Mouse (Mus musculus) neutrophil, adult 5-6 weeks (primary cell): ENCODE measurements around the gene Carmil1. TPM values are rescaled to one million over a fixed set of nuclear protein-coding genes. Genes with fewer than 3 reads are reported as not detected.
A peak's percentile ranks its signal among the peaks of the same experiment; 100 is the strongest.

Experiments
- ATAC-seq: fragments of 151-379, 151-347 bp; 2 replicates; pipeline ENCODE4 v1.8.0; 2017; ENCODE audit warnings: mild to moderate bottlenecking, moderate TSS enrichment; ENCODE audit not compliant: insufficient number of reproducible peaks, poor library complexity, low FRiP score, severe bottlenecking; ENCODE audit errors: extremely low read depth
- total RNA-seq: library from RNA; stranded (forward); fragments of 200-1000 nt; gene quantifications from 2 replicates; pipeline ENCODE4 v1.2.3, GENCODE M21; 2017

The Carmil1 gene
- total RNA-seq = 39.3 and 42.2 TPM in 2 replicates

DNA sequence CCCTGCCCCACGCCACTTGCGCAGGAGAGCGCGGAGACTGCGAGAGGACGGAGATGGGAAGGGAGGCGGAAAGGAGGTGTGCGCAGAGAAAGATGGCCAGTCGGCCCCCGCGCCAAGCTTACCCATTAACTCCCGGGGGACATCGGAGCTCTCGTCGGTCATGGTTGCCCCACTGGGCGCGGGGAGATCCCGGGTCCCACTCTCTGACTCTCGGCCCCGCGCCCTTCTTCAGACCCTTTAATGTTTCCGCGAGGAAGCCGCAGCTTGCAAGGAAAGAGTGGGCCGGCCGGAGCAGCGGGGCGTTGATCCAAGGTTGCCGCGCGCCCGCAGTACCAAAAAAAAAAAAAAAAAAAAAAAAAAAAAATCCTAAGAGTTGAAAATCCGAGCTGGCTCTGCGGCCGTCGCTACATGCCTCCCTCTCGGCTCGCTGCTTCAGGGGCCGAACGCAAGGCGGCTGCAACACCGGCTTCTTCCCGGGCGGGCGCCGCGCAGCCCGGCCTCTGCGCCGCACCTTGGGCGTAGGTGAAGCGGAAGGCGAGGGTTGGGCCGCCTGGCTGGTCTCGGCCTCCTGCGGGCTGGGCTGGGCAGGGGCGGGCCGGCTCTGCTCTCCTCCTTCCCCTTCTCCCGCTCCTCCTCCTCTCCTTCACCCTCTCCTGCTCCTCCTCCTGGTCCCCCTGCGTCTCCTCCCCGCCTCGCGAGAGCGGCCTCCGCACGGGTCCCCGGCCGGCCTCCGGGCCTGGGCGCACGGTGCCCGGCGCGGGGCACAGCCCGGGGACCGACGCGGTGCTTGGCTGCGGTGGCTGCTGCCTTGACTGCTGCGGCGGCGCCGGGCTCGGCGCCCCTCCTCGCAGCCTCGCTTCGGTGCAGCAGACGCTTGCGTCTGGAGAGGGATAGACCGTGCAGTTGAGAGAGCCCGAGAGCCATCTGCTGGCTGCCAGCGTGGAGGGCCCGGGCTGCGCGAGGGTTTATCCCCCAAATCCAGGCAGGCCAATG, at the start of gene Carmil1:
Gene Carmil1 (minus strand): TSS at position 357 of the 993 bp plus-strand sequence.
- peak; percentile 79 for ATAC-seq

DNA sequence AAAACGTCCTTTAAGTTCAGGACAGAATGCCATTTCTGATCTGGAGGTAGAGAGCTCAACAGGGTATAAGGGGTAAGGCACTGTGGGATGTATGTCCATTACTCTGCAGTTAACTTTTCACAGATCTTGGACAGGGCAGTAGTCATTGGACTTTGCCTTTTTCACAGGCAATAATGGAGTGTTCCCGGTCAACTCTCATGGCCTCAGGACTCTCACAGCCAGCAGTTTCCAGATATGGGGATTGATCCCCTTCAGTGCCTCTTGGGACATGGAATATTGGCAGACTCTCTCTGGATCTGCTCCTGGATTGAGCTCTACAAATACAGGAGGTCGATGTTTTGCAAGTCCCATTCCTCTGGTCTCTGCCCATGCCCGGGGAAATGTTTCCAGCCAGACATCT, 49.5 kb upstream of the Carmil1 start:
- ATAC-seq = no peak

DNA sequence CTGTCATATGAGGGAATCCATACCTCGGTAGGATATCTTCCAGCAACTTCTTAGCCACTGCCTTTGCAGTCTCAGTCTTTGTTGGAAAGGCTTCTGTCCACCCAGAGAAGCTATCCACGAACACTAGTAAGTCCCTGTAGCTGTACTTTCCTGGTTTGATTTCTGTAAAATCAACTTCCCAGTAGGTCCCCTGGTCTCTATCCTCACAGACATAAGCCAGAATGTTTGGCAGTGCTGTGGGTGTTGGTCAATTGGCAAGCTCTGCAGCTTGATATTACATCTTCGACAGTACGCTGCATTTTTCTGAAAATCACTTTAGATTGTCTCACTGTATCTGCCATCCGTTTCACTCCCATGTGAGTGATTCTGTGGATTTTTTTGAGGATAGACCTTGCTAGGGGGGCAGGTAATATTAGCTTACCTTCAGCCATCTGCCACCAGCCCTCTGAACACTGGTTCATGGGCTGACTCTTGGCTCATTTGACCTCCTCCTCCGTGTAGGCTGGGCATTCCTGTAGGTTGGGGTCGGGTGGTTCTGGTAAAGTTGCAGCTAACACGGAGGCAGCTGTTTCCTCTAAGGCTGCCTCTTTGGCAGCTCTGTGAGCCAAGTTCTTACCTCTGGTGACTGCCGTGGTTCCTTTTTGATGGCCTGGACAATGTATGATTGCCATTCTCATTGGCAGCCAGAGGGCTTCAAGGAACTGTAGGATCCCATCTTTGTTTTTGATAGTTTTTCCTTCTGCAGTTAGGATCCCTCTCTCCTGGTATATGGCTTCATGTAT, 47.6 kb upstream of the Carmil1 start:
- ATAC-seq = no peak

DNA sequence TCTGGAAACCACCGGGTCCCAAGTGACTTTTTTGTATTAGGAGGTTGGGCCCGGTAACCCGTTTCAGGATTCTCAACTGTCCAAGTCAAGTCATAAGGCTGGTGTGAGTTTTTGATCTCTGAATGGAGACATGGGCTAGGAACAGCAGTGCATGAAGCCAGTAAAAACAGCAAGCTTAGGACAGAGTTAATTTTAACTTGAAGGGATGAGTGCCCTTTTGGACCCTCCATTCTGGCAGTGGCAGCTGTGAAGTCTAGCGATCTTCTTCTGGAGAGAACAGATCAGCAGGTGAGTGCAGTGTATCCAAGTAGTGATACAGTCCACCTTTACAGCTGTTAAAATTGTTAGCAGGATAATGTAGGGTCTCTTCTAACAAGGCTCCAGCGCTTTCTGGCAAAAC, 46.6 kb upstream of the Carmil1 start, which contains the start of gene Cmah:
Gene Cmah (plus strand): TSS at position 204 of the 400 bp plus-strand sequence.
- ATAC-seq = no peak

GRCm38 (mm10) chr13:24321313-24321712, 40.7 kb upstream of the Carmil1 start:
- no peak for ATAC-seq

GRCm38 (mm10) chr13:24318618-24319017, 38.0 kb upstream of the Carmil1 start:
- 0 out of 2 replicates have a peak, but pooled peaks have one; percentile 39 for ATAC-seq

- no peak for ATAC-seq
Measured at GRCm38 (mm10) chr13:24316563-24316962, 36.0 kb upstream of the Carmil1 start.

- no peak for ATAC-seq
Measured at GRCm38 (mm10) chr13:24311011-24311940, 30.7 kb upstream of the Carmil1 start.

GRCm38 (mm10) chr13:24306248-24306647, 25.7 kb upstream of the Carmil1 start:
- no peak for ATAC-seq

- ATAC-seq = no peak
Measured at GRCm38 (mm10) chr13:24305486-24305885, 24.9 kb upstream of the Carmil1 start.

DNA sequence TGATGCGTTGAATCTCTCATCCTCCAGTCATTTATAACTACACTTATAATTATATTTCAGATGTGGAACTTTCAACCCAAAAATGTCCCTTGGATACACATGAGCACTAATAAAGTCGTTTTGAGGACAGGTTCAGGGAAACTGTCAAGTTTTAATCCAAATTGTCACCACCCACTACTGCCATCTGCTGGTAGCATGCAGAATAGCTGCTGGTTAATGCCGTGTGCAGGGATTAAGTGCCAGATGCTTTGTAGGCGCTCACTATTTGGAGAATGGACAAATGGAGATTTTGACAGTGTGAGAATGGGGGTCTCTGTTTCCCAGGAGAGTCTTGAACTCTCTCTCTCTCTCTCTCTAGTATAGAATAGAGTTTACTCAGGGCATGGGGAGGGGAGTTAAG, 16.7 kb upstream of the Carmil1 start:
- peak; percentile 67; the same call in 1 of the 2 replicates for ATAC-seq

DNA sequence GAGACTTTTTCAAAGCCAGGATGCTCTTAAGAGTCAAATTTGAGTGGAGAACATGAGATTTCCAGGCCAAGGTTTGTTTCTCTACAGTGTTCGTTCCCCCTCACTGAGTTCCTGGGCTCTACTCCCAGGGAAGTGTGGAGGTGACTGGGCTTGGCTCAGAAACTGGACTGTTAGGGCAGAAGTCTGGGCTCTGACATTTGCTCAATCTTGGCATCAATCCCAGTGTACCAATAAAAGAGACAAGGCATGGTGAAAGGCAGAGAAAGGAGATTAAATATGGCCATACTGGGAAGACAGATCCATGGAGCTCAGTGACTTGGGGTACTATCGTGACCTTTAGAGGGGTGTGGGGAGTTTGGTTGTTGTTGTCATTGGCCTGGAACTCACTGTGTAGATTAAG, 6.8 kb upstream of the Carmil1 start:
- no peak for ATAC-seq

DNA sequence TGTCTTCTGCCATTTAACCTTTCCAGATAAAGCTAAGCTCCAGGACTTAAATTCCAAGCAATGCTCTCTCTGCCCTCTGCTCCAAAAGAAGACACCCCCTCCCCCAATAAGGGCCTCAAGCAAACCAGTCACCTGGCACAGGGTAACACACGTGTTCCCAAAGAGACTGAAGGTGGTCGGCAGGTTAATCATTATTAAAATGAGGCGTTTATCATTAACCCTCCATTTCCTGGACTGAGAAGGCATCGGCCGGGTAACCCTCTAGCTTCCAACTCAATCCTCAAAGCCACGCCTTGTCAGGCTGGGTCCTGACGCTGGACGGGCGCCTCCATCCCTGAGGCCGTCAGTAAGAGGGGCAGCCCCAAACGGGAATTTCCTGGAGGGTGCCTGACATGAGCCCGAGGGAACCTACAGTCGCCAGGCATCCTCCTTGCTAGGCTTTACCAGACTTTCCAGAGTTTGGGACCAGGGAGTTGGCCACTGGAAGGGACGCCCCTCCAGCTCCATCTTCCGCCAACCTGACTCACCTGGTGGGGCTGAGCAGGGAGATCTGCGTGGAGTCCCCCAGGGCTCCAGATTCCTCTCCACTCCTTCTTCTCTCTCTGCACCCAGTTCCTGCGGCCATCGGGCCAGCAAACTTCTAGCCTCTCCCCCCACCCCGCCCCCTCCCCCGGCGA, 695 bp downstream of the Carmil1 start:
- no peak for ATAC-seq

DNA sequence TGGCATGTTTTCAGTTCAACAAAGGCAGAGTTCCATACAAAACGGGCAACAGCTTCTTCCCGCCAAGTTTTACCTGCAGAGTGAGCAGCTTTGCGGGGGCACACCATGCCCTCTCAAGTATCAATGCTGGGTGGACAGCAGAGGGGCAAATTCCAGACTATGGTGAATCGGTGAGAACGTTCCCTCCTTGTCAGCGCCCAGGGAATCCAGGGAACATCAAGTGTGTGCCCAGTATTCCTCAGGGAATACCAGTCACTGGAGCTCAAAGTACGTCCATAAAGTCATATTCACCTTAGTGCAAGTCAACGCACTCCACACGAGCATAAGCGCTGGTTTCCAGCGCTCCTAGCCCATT, 1.2 kb downstream of the Carmil1 start:
- no peak for ATAC-seq

GRCm38 (mm10) chr13:24272740-24273377, 7.7 kb downstream of the Carmil1 start:
- no peak for ATAC-seq

GRCm38 (mm10) chr13:24269100-24269465, 11.5 kb downstream of the Carmil1 start:
- ATAC-seq = no peak

GRCm38 (mm10) chr13:24268355-24269099, 12.1 kb downstream of the Carmil1 start:
- no peak for ATAC-seq
